In genomic region chr10:117680868-117681513, GRCm38 (mm10) we compare ENCODE assay signal across 31 mouse cellular contexts.
"Had no signal": no experiment of that assay in that cellular context is flagged by ENCODE, and none has a peak within 500 bp of the region (broad histone marks: within the 10 kb centered on the region; RNA-seq: fewer than 3 reads in every experiment).

No protein-coding gene starts in this region.

- H3K27ac ChIP-seq: limb, embryonic 12.5 days; limb, embryonic 13.5 days; limb, embryonic 15.5 days; liver, embryonic 12.5 days; liver, embryonic 13.5 days; liver, embryonic 14.5 days; liver, embryonic 15.5 days; lung, embryonic 15.5 days; macrophage; midbrain, embryonic 10.5 days; midbrain, embryonic 12.5 days; midbrain, embryonic 13.5 days; midbrain, embryonic 15.5 days; neural tube, embryonic 12.5 days had no signal

- H3K27me3 ChIP-seq: limb, embryonic 12.5 days; limb, embryonic 13.5 days; limb, embryonic 15.5 days; liver, embryonic 12.5 days; liver, embryonic 13.5 days; lung, embryonic 15.5 days; midbrain, embryonic 15.5 days; neural tube, embryonic 12.5 days had no signal

- H3K9ac ChIP-seq: limb, embryonic 12.5 days; limb, embryonic 13.5 days; limb, embryonic 15.5 days; liver, embryonic 12.5 days; liver, embryonic 13.5 days; liver, embryonic 14.5 days; liver, embryonic 15.5 days; liver, postnatal 0 days; lung, embryonic 14.5 days; lung, embryonic 15.5 days; midbrain, embryonic 12.5 days; midbrain, embryonic 13.5 days; midbrain, embryonic 15.5 days; neural tube, embryonic 12.5 days had no signal

- H3K36me3 ChIP-seq: limb, embryonic 13.5 days; liver, embryonic 13.5 days; midbrain, embryonic 10.5 days; midbrain, embryonic 12.5 days; midbrain, embryonic 15.5 days; neural tube, embryonic 12.5 days had no signal

- H3K4me1 ChIP-seq: midbrain, embryonic 13.5 days; neural tube, embryonic 12.5 days had no signal

- H3K9me3 ChIP-seq: limb, embryonic 12.5 days; limb, embryonic 13.5 days; limb, embryonic 15.5 days; liver, embryonic 12.5 days; liver, embryonic 13.5 days; liver, embryonic 15.5 days; lung, embryonic 15.5 days; megakaryocyte, embryonic 14.5 days; midbrain, embryonic 10.5 days; midbrain, embryonic 12.5 days; midbrain, embryonic 13.5 days; midbrain, embryonic 15.5 days; neural tube, embryonic 12.5 days had no signal

- ATAC-seq: liver, embryonic 12.5 days; liver, postnatal 0 days; lung, postnatal 0 days; midbrain, embryonic 13.5 days; midbrain, embryonic 15.5 days; midbrain, embryonic 16.5 days had no signal

- H3K4me3 ChIP-seq: limb, embryonic 12.5 days; limb, embryonic 13.5 days; limb, embryonic 15.5 days; liver, embryonic 12.5 days; liver, embryonic 13.5 days; liver, embryonic 15.5 days; lung, embryonic 15.5 days; megakaryocyte, embryonic 14.5 days; midbrain, embryonic 10.5 days; midbrain, embryonic 12.5 days; midbrain, embryonic 13.5 days; midbrain, embryonic 15.5 days; myocyte; neural tube, embryonic 12.5 days had no signal

- H3K4me2 ChIP-seq: limb, embryonic 12.5 days; limb, embryonic 13.5 days; limb, embryonic 15.5 days; liver, embryonic 11.5 days; liver, embryonic 12.5 days; liver, embryonic 13.5 days; liver, embryonic 15.5 days; lung, embryonic 14.5 days; lung, embryonic 15.5 days; midbrain, embryonic 11.5 days; midbrain, embryonic 12.5 days; midbrain, embryonic 13.5 days; midbrain, embryonic 15.5 days; neural tube, embryonic 12.5 days had no signal

- DNase-seq: left cerebral cortex, postnatal 4 days; liver; liver, embryonic 13.5 days; liver, postnatal 0 days; lung, adult 18-20 months; lung, adult 2 months; lung, embryonic 14.5 days; lung, postnatal 10 days; lung, postnatal 14 days; lung, postnatal 36 days; lung, postnatal 4 days; midbrain, embryonic 14.5 days had no signal
